Mouse (Mus musculus) lung, embryonic 15.5 days (tissue): ENCODE data around the gene Ubox5. TPM values are rescaled to one million over a fixed set of nuclear protein-coding genes. Genes with fewer than 3 reads are reported as not detected.
A peak's percentile ranks its signal among the peaks of the same experiment; 100 is the strongest.

Experiments
- ATAC-seq: fragments of 200-750 bp; cut with Nextera tagmentation; 2 replicates; pipeline ENCODE4 v1.8.0; 2017; ENCODE audit warnings: moderate number of reproducible peaks, borderline replicate concordance; ENCODE audit not compliant: low FRiP score, low TSS enrichment; ENCODE audit errors: extremely low read depth
- H3K27ac ChIP-seq: fragments of 300-500 bp; sonication (generic); 2 replicates; pipeline ENCODE4 v1.5.1; 2015; ENCODE audit warnings: moderate library complexity, mild to moderate bottlenecking, inconsistent platforms
- H3K27me3 ChIP-seq: fragments of 300-500 bp; sonication (generic); 2 replicates; pipeline ENCODE4 v1.6.1; 2015; ENCODE audit warnings: inconsistent platforms
- H3K36me3 ChIP-seq: fragments of 300-500 bp; sonication (generic); 2 replicates; pipeline ENCODE4 v1.6.1; 2015; ENCODE audit warnings: inconsistent platforms
- H3K4me1 ChIP-seq: fragments of 300-500 bp; sonication (generic); 2 replicates; pipeline ENCODE4 v1.6.1; 2015; ENCODE audit warnings: inconsistent platforms
- H3K4me2 ChIP-seq: fragments of 300-500 bp; sonication (generic); 2 replicates; pipeline ENCODE4 v1.6.1; 2015; ENCODE audit warnings: inconsistent platforms, mild to moderate bottlenecking, moderate library complexity
- H3K4me3 ChIP-seq: fragments of 300-500 bp; sonication (generic); 2 replicates; pipeline ENCODE4 v1.5.1; 2015; ENCODE audit warnings: mild to moderate bottlenecking, inconsistent platforms
- H3K9ac ChIP-seq: fragments of 300-500 bp; sonication (generic); 2 replicates; pipeline ENCODE4 v1.6.1; 2015; ENCODE audit warnings: inconsistent platforms
- H3K9me3 ChIP-seq: fragments of 300-500 bp; sonication (generic); 2 replicates; pipeline ENCODE4 v1.6.1; 2016; ENCODE audit warnings: inconsistent platforms
- WGBS: fragments of 180-500 bp; shearing (Covaris S2); methylation state at CpG from one replicate; pipeline ENCODE4 v1.1.7; 2015; 5-methylcytosine and 5-hydroxymethylcytosine counted together
- polyA plus RNA-seq: library from polyadenylated mRNA; unstranded; fragments of >200 nt; fragmentation: Nextera tagmentation; extraction: Ambion mirVana; gene quantifications from 2 replicates; pipeline ENCODE4 v1.2.1, GENCODE M21; 2015

Gene Ubox5
- polyA plus RNA-seq, 1 experiment from 2014 or later, result 10.4 TPM

- no peak overlapping the region for H3K4me2 ChIP-seq
- H3K27me3 ChIP-seq, result peaks cover 47% of the 10 kb centered on the region
- H3K4me1 ChIP-seq, result peaks cover 21% of the 10 kb centered on the region
- H3K4me3 ChIP-seq, result no peak overlapping the region
- no peak overlapping the region for H3K9ac ChIP-seq
- H3K9me3 ChIP-seq, result no peaks in the 10 kb centered on the region
- no peaks in the 10 kb centered on the region for H3K36me3 ChIP-seq
- no peak for ATAC-seq
- H3K27ac ChIP-seq, result no peak overlapping the region
- WGBS, result 53% methylated on average over 5 of the region's 5 CpGs
Observed at GRCm38 (mm10) chr2:130632887-130633675, 3.2 kb upstream of the Ubox5 start.

GRCm38 (mm10) chr2:130632416-130632815, 2.6 kb upstream of the Ubox5 start:
- no peak overlapping the region for H3K9ac ChIP-seq
- H3K27me3 ChIP-seq, result peaks cover 40% of the 10 kb centered on the region
- no peak for ATAC-seq
- H3K4me1 ChIP-seq, result peaks cover 21% of the 10 kb centered on the region
- H3K4me2 ChIP-seq, result no peak overlapping the region
- 72% methylated on average over 1 of the region's 1 CpGs for WGBS
- H3K36me3 ChIP-seq, result peaks cover 4% of the 10 kb centered on the region; the same call in 1 of the 2 replicates
- H3K27ac ChIP-seq, result no peak overlapping the region
- no peaks in the 10 kb centered on the region for H3K9me3 ChIP-seq
- H3K4me3 ChIP-seq, result no peak overlapping the region

GRCm38 (mm10) chr2:130629080-130629838, 579 bp downstream of the Ubox5 start:
- Histone ChIP-seq H3K4me1 (peaks cover 8% of the 10 kb centered on the region), H3K4me3 (peak overlapping the region; percentile 100), H3K36me3 (peaks cover 21% of the 10 kb centered on the region; the same call in 1 of the 2 replicates), H3K27me3 (peaks cover 9% of the 10 kb centered on the region), H3K9me3 (no peaks in the 10 kb centered on the region), H3K27ac (peak overlapping the region; percentile 67), H3K4me2 (peak overlapping the region; percentile 76), H3K9ac (peak overlapping the region; percentile 92)
- 1% methylated on average over 37 of the region's 37 CpGs for WGBS
- ATAC-seq, result peak; percentile 53; the same call in 1 of the 2 replicates

- peaks cover 21% of the 10 kb centered on the region; the same call in 1 of the 2 replicates for H3K36me3 ChIP-seq
- peaks cover under 1% of the 10 kb centered on the region; the same call in 1 of the 2 replicates for H3K27me3 ChIP-seq
- no peak for ATAC-seq
- peaks cover 5% of the 10 kb centered on the region; the same call in 1 of the 2 replicates for H3K4me1 ChIP-seq
- H3K9ac ChIP-seq, result no peak overlapping the region
- no peak overlapping the region for H3K4me3 ChIP-seq
- no peaks in the 10 kb centered on the region for H3K9me3 ChIP-seq
- peak overlapping the region; percentile 76 for H3K4me2 ChIP-seq
- H3K27ac ChIP-seq, result no peak overlapping the region
- 50% methylated on average over 3 of the region's 3 CpGs for WGBS
Observed at GRCm38 (mm10) chr2:130628424-130628823, 1.4 kb downstream of the Ubox5 start.

- no peak overlapping the region for H3K9ac ChIP-seq
- no peak overlapping the region for H3K4me3 ChIP-seq
- H3K27me3 ChIP-seq, result no peaks in the 10 kb centered on the region
- peaks cover 47% of the 10 kb centered on the region for H3K36me3 ChIP-seq
- 89% methylated on average over 7 of the region's 7 CpGs for WGBS
- no peak overlapping the region for H3K27ac ChIP-seq
- no peak for ATAC-seq
- no peaks in the 10 kb centered on the region for H3K4me1 ChIP-seq
- no peaks in the 10 kb centered on the region for H3K9me3 ChIP-seq
- H3K4me2 ChIP-seq, result no peak overlapping the region
Observed at GRCm38 (mm10) chr2:130618972-130619371, 10.9 kb downstream of the Ubox5 start.

GRCm38 (mm10) chr2:130613091-130613490, 16.7 kb downstream of the Ubox5 start:
- no peaks in the 10 kb centered on the region for H3K9me3 ChIP-seq
- H3K27me3 ChIP-seq, result no peaks in the 10 kb centered on the region
- H3K4me3 ChIP-seq, result no peak overlapping the region
- H3K4me2 ChIP-seq, result no peak overlapping the region
- H3K36me3 ChIP-seq, result peaks cover 30% of the 10 kb centered on the region
- H3K4me1 ChIP-seq, result no peaks in the 10 kb centered on the region
- H3K27ac ChIP-seq, result no peak overlapping the region
- WGBS, result 64% methylated on average over 3 of the region's 3 CpGs
- no peak for ATAC-seq
- no peak overlapping the region for H3K9ac ChIP-seq

- peaks cover 36% of the 10 kb centered on the region for H3K36me3 ChIP-seq
- peak; percentile 84 for ATAC-seq
Observed at GRCm38 (mm10) chr2:130602195-130602594, 27.6 kb downstream of the Ubox5 start.

GRCm38 (mm10) chr2:130598399-130598798, 31.4 kb downstream of the Ubox5 start:
- no peak overlapping the region for H3K4me2 ChIP-seq
- no peak overlapping the region for H3K4me3 ChIP-seq
- no peak overlapping the region for H3K27ac ChIP-seq
- no peaks in the 10 kb centered on the region for H3K4me1 ChIP-seq
- no peak overlapping the region for H3K9ac ChIP-seq
- H3K9me3 ChIP-seq, result no peaks in the 10 kb centered on the region
- no peak for ATAC-seq
- H3K36me3 ChIP-seq, result peaks cover 46% of the 10 kb centered on the region
- no peaks in the 10 kb centered on the region for H3K27me3 ChIP-seq
- WGBS, result 68% methylated on average over 3 of the region's 3 CpGs

More at GRCm38 (mm10) chr2:130602195-130602594, 27.6 kb downstream of the Ubox5 start:
- no peak overlapping the region for H3K4me3 ChIP-seq
- WGBS, result 51% methylated on average over 4 of the region's 4 CpGs
- H3K27ac ChIP-seq, result no peak overlapping the region
- no peaks in the 10 kb centered on the region for H3K9me3 ChIP-seq
- H3K4me2 ChIP-seq, result no peak overlapping the region
- no peaks in the 10 kb centered on the region for H3K4me1 ChIP-seq
- no peak overlapping the region for H3K9ac ChIP-seq
- no peaks in the 10 kb centered on the region for H3K27me3 ChIP-seq

GRCm38 (mm10) chr2:130597601-130598010, 32.2 kb downstream of the Ubox5 start:
- Histone ChIP-seq H3K9me3 (no peaks in the 10 kb centered on the region), H3K9ac (no peak overlapping the region), H3K4me3 (no peak overlapping the region), H3K27me3 (no peaks in the 10 kb centered on the region), H3K4me2 (no peak overlapping the region), H3K36me3 (peaks cover 39% of the 10 kb centered on the region), H3K27ac (no peak overlapping the region), H3K4me1 (no peaks in the 10 kb centered on the region)
- WGBS, result 28% methylated on average over 1 of the region's 1 CpGs
- 0 out of 2 replicates have a peak, but pooled peaks have one; percentile 27 for ATAC-seq

- peaks cover 44% of the 10 kb centered on the region for H3K36me3 ChIP-seq
Observed at GRCm38 (mm10) chr2:130595596-130595995, 34.2 kb downstream of the Ubox5 start.

GRCm38 (mm10) chr2:130591016-130591415, 38.8 kb downstream of the Ubox5 start:
- Histone ChIP-seq H3K4me1 (no peaks in the 10 kb centered on the region), H3K9ac (no peak overlapping the region), H3K9me3 (no peaks in the 10 kb centered on the region), H3K27ac (no peak overlapping the region), H3K4me3 (no peak overlapping the region), H3K4me2 (no peak overlapping the region), H3K27me3 (no peaks in the 10 kb centered on the region), H3K36me3 (peaks cover 17% of the 10 kb centered on the region)
- WGBS, result 85% methylated on average over 2 of the region's 2 CpGs
- no peak for ATAC-seq

More at GRCm38 (mm10) chr2:130595596-130595995, 34.2 kb downstream of the Ubox5 start:
- no peaks in the 10 kb centered on the region for H3K4me1 ChIP-seq
- H3K27me3 ChIP-seq, result no peaks in the 10 kb centered on the region
- WGBS, result 89% methylated on average over 1 of the region's 1 CpGs
- H3K27ac ChIP-seq, result no peak overlapping the region
- H3K4me3 ChIP-seq, result no peak overlapping the region
- no peak overlapping the region for H3K4me2 ChIP-seq
- ATAC-seq, result no peak
- H3K9me3 ChIP-seq, result no peaks in the 10 kb centered on the region
- no peak overlapping the region for H3K9ac ChIP-seq

GRCm38 (mm10) chr2:130589761-130590160, 40.1 kb downstream of the Ubox5 start:
- WGBS, result 81% methylated on average over 2 of the region's 2 CpGs
- Histone ChIP-seq H3K36me3 (peaks cover 10% of the 10 kb centered on the region), H3K4me3 (no peak overlapping the region), H3K9me3 (no peaks in the 10 kb centered on the region), H3K9ac (no peak overlapping the region), H3K27me3 (no peaks in the 10 kb centered on the region), H3K27ac (no peak overlapping the region), H3K4me1 (no peaks in the 10 kb centered on the region), H3K4me2 (no peak overlapping the region)
- ATAC-seq, result no peak
